Mouse (Mus musculus) limb, embryonic 10.5 days (tissue): ENCODE results near the gene Slc30a9. TPM values are rescaled to one million over a fixed set of nuclear protein-coding genes. Genes with fewer than 3 reads are reported as not detected.
A peak's percentile ranks its signal among the peaks of the same experiment; 100 is the strongest.

Experiments
- DNase-seq: peaks from one replicate; pipeline ENCODE4 v3.0.0-alpha.2; 2017; ENCODE audit warnings: low spot score
- H3K27ac ChIP-seq: fragments of 300-500 bp; sonication (generic); 2 replicates; pipeline ENCODE4 v1.5.1; 2016; ENCODE audit warnings: mild to moderate bottlenecking
- H3K27me3 ChIP-seq: fragments of 300-500 bp; sonication (generic); 2 replicates; pipeline ENCODE4 v1.6.1; 2016; ENCODE audit warnings: low read depth, mild to moderate bottlenecking; ENCODE audit not compliant: poor library complexity, severe bottlenecking
- H3K36me3 ChIP-seq: fragments of 300-500 bp; sonication (generic); 2 replicates; pipeline ENCODE4 v1.6.1; 2016; ENCODE audit warnings: mild to moderate bottlenecking, moderate library complexity
- H3K4me1 ChIP-seq: fragments of 300-500 bp; sonication (generic); 2 replicates; pipeline ENCODE4 v1.6.1; 2016
- H3K4me3 ChIP-seq: fragments of 300-500 bp; sonication (generic); 2 replicates; pipeline ENCODE4 v1.5.1; 2016; ENCODE audit warnings: mild to moderate bottlenecking, moderate library complexity
- H3K9me3 ChIP-seq: fragments of 300-500 bp; sonication (generic); replicated peaks from 2 replicates; pipeline ENCODE4 v1.6.1; 2016; ENCODE audit warnings: mild to moderate bottlenecking
- WGBS: fragments of 180-500 bp; shearing (Covaris S2); methylation state at CpG from one replicate; pipeline ENCODE4 v1.1.7; 2016; 5-methylcytosine and 5-hydroxymethylcytosine counted together
- polyA plus RNA-seq: library from polyadenylated mRNA; unstranded; fragments of >200 nt; fragmentation: Nextera tagmentation; extraction: Ambion mirVana; gene quantifications from 2 replicates; pipeline ENCODE4 v1.2.1, GENCODE M21; 2016

Gene Slc30a9
- polyA plus RNA-seq, 1 experiment from 2014 or later, result 90.9 TPM

GRCm38 (mm10) chr5:67348949-67349348 lies 42.2 kb downstream of the Slc30a9 start:
- Histone ChIP-seq H3K27me3 (no peaks in the 10 kb centered on the region), H3K27ac (no peak overlapping the region), H3K4me3 (no peak overlapping the region), H3K9me3 (no peaks in the 10 kb centered on the region), H3K36me3 (peaks cover 97% of the 10 kb centered on the region), H3K4me1 (no peaks in the 10 kb centered on the region)
- WGBS, result 88% methylated on average over 10 of the region's 10 CpGs
- DNase-seq, result no peak

GRCm38 (mm10) chr5:67362316-67362715 lies 55.6 kb downstream of the Slc30a9 start:
- Histone ChIP-seq H3K4me1 (no peaks in the 10 kb centered on the region), H3K4me3 (no peak overlapping the region), H3K9me3 (no peaks in the 10 kb centered on the region), H3K27me3 (no peaks in the 10 kb centered on the region), H3K36me3 (no peaks in the 10 kb centered on the region), H3K27ac (no peak overlapping the region)
- WGBS, result 94% methylated on average over 10 of the region's 10 CpGs
- DNase-seq, result no peak

- H3K4me3 ChIP-seq, result no peak overlapping the region
- no peak for DNase-seq
- H3K9me3 ChIP-seq, result no peaks in the 10 kb centered on the region
- H3K36me3 ChIP-seq, result no peaks in the 10 kb centered on the region
- no peaks in the 10 kb centered on the region for H3K4me1 ChIP-seq
- no peak overlapping the region for H3K27ac ChIP-seq
- no peaks in the 10 kb centered on the region for H3K27me3 ChIP-seq
- 79% methylated on average over 2 of the region's 2 CpGs for WGBS
These were observed 56.2 kb downstream of the Slc30a9 start for GRCm38 (mm10) chr5:67362931-67363330.

- no peaks in the 10 kb centered on the region for H3K9me3 ChIP-seq
- peaks cover 8% of the 10 kb centered on the region for H3K36me3 ChIP-seq
- no peak for DNase-seq
- no peak overlapping the region for H3K27ac ChIP-seq
- H3K4me1 ChIP-seq, result peaks cover 6% of the 10 kb centered on the region; the same call in 1 of the 2 replicates
- H3K27me3 ChIP-seq, result no peaks in the 10 kb centered on the region
- 84% methylated on average over 8 of the region's 8 CpGs for WGBS
- no peak overlapping the region for H3K4me3 ChIP-seq
These were observed 70.4 kb downstream of the Slc30a9 start for GRCm38 (mm10) chr5:67377044-67377621.

GRCm38 (mm10) chr5:67381690-67382089 lies 74.9 kb downstream of the Slc30a9 start:
- H3K27me3 ChIP-seq, result no peaks in the 10 kb centered on the region
- H3K4me1 ChIP-seq, result peaks cover 6% of the 10 kb centered on the region; the same call in 1 of the 2 replicates
- no peak overlapping the region for H3K27ac ChIP-seq
- H3K9me3 ChIP-seq, result no peaks in the 10 kb centered on the region
- no peak for DNase-seq
- 98% methylated on average over 2 of the region's 2 CpGs for WGBS
- H3K4me3 ChIP-seq, result no peak overlapping the region
- peaks cover 23% of the 10 kb centered on the region for H3K36me3 ChIP-seq

GRCm38 (mm10) chr5:67382556-67382955 lies 75.8 kb downstream of the Slc30a9 start:
- H3K9me3 ChIP-seq, result no peaks in the 10 kb centered on the region
- peaks cover 23% of the 10 kb centered on the region for H3K36me3 ChIP-seq
- WGBS, result 88% methylated on average over 7 of the region's 7 CpGs
- H3K27me3 ChIP-seq, result no peaks in the 10 kb centered on the region
- no peak overlapping the region for H3K4me3 ChIP-seq
- H3K4me1 ChIP-seq, result peaks cover 6% of the 10 kb centered on the region; the same call in 1 of the 2 replicates
- H3K27ac ChIP-seq, result no peak overlapping the region
- DNase-seq, result no peak

- Histone ChIP-seq H3K4me3 (no peak overlapping the region), H3K36me3 (peaks cover 57% of the 10 kb centered on the region), H3K9me3 (no peaks in the 10 kb centered on the region), H3K27me3 (peaks cover 7% of the 10 kb centered on the region; the same call in 1 of the 2 replicates), H3K4me1 (peaks cover 18% of the 10 kb centered on the region), H3K27ac (no peak overlapping the region)
- WGBS, result 95% methylated on average over 6 of the region's 6 CpGs
- no peak for DNase-seq
These were observed 87.2 kb downstream of the Slc30a9 start for GRCm38 (mm10) chr5:67393951-67394350.

- no peak for DNase-seq
- WGBS, result 94% methylated on average over 11 of the region's 11 CpGs
- Histone ChIP-seq H3K4me1 (peaks cover 32% of the 10 kb centered on the region), H3K36me3 (peaks cover 61% of the 10 kb centered on the region), H3K27me3 (peaks cover 7% of the 10 kb centered on the region; the same call in 1 of the 2 replicates), H3K9me3 (no peaks in the 10 kb centered on the region), H3K27ac (no peak overlapping the region), H3K4me3 (no peak overlapping the region)
These were observed 88.6 kb downstream of the Slc30a9 start for GRCm38 (mm10) chr5:67395211-67395851.

- H3K27me3 ChIP-seq, result peaks cover 7% of the 10 kb centered on the region; the same call in 1 of the 2 replicates
- no peak overlapping the region for H3K27ac ChIP-seq
- DNase-seq, result peak; percentile 73
- no peaks in the 10 kb centered on the region for H3K9me3 ChIP-seq
- no peak overlapping the region for H3K4me3 ChIP-seq
- peaks cover 51% of the 10 kb centered on the region for H3K36me3 ChIP-seq
- WGBS, result 35% methylated on average over 14 of the region's 14 CpGs
- peaks cover 49% of the 10 kb centered on the region for H3K4me1 ChIP-seq
These were observed 90.4 kb downstream of the Slc30a9 start for GRCm38 (mm10) chr5:67397186-67397585.

GRCm38 (mm10) chr5:67399876-67400607 lies 93.3 kb downstream of the Slc30a9 start:
- Histone ChIP-seq H3K36me3 (peaks cover 56% of the 10 kb centered on the region), H3K4me3 (0 out of 2 replicates have a peak overlapping the region, but pooled peaks have one; percentile 10), H3K9me3 (no peaks in the 10 kb centered on the region), H3K4me1 (peaks cover 70% of the 10 kb centered on the region), H3K27ac (peak overlapping the region; percentile 77), H3K27me3 (peaks cover 9% of the 10 kb centered on the region; the same call in 1 of the 2 replicates)
- 55% methylated on average over 28 of the region's 28 CpGs for WGBS
- DNase-seq, result peak; percentile 48

- peaks cover 11% of the 10 kb centered on the region; the same call in 1 of the 2 replicates for H3K27me3 ChIP-seq
- peaks cover 70% of the 10 kb centered on the region for H3K4me1 ChIP-seq
- peak overlapping the region; percentile 28 for H3K4me3 ChIP-seq
- peak; percentile 41 for DNase-seq
- no peaks in the 10 kb centered on the region for H3K9me3 ChIP-seq
- 27% methylated on average over 12 of the region's 12 CpGs for WGBS
- H3K36me3 ChIP-seq, result peaks cover 56% of the 10 kb centered on the region
- H3K27ac ChIP-seq, result peak overlapping the region; percentile 81
These were observed 94.1 kb downstream of the Slc30a9 start for GRCm38 (mm10) chr5:67400608-67401480.

GRCm38 (mm10) chr5:67401612-67402011 lies 94.9 kb downstream of the Slc30a9 start:
- 46% methylated on average over 9 of the region's 9 CpGs for WGBS
- H3K9me3 ChIP-seq, result no peaks in the 10 kb centered on the region
- peaks cover 56% of the 10 kb centered on the region for H3K36me3 ChIP-seq
- peaks cover 11% of the 10 kb centered on the region; the same call in 1 of the 2 replicates for H3K27me3 ChIP-seq
- peaks cover 70% of the 10 kb centered on the region for H3K4me1 ChIP-seq
- DNase-seq, result peak; percentile 50
- peak overlapping the region; percentile 81 for H3K27ac ChIP-seq
- H3K4me3 ChIP-seq, result peak overlapping the region; percentile 28
